Mouse (Mus musculus) midbrain, embryonic 11.5 days (tissue): ENCODE results near the gene Hist1h4b. TPM values are rescaled to one million over a fixed set of nuclear protein-coding genes. Genes with fewer than 3 reads are reported as not detected.

Experiments
- ATAC-seq: fragments of 200-750 bp; cut with Nextera tagmentation; 2 replicates; pipeline ENCODE4 v1.8.0; 2017; ENCODE audit warnings: moderate TSS enrichment, moderate library complexity; ENCODE audit not compliant: low FRiP score
- DNase-seq: peaks from one replicate; pipeline ENCODE4 v3.0.0; 2015; ENCODE audit warnings: low spot score; ENCODE audit errors: missing footprints
- H3K27ac ChIP-seq: fragments of 300-500 bp; sonication (generic); 2 replicates; pipeline ENCODE4 v1.5.1; 2014; ENCODE audit warnings: low read depth, low read length
- H3K27me3 ChIP-seq: fragments of 300-500 bp; sonication (generic); 2 replicates; pipeline ENCODE4 v1.6.1; 2014; ENCODE audit warnings: mild to moderate bottlenecking, low read length, moderate library complexity, mixed read lengths; ENCODE audit not compliant: control insufficient read depth, insufficient read depth
- H3K36me3 ChIP-seq: fragments of 300-500 bp; sonication (generic); 2 replicates; pipeline ENCODE4 v1.6.1; 2014; ENCODE audit warnings: mild to moderate bottlenecking, low read length, moderate library complexity, mixed read lengths; ENCODE audit not compliant: control insufficient read depth, insufficient read depth
- H3K4me1 ChIP-seq: fragments of 300-500 bp; sonication (generic); 2 replicates; pipeline ENCODE4 v1.6.1; 2014; ENCODE audit warnings: low read length; ENCODE audit not compliant: control insufficient read depth, insufficient read depth
- H3K4me2 ChIP-seq: fragments of 300-500 bp; sonication (generic); 2 replicates; pipeline ENCODE4 v1.6.1; 2014; ENCODE audit warnings: mild to moderate bottlenecking, moderate library complexity
- H3K4me3 ChIP-seq: fragments of 300-500 bp; sonication (generic); 2 replicates; pipeline ENCODE4 v1.5.1; 2014; ENCODE audit warnings: low read depth, low read length
- H3K9ac ChIP-seq: fragments of 300-500 bp; sonication (generic); 2 replicates; pipeline ENCODE4 v1.6.1; 2014; ENCODE audit warnings: low read length
- H3K9me3 ChIP-seq: fragments of 300-500 bp; sonication (generic); 2 replicates; pipeline ENCODE4 v1.6.1; 2016; ENCODE audit warnings: low read length; ENCODE audit not compliant: control insufficient read depth
- WGBS: fragments of 180-500 bp; shearing (Covaris S2); extraction: QIAGEN DNeasy Blood & Tissue Kit; methylation state at CpG from one replicate; pipeline ENCODE4 v1.1.7; 2014; 5-methylcytosine and 5-hydroxymethylcytosine counted together
- polyA plus RNA-seq: library from polyadenylated mRNA; unstranded; fragments of >200 nt; fragmentation: Nextera tagmentation; extraction: Ambion mirVana; gene quantifications from 2 replicates; pipeline ENCODE4 v1.2.1, GENCODE M21; 2014

Gene Hist1h4b
- polyA plus RNA-seq, 1 experiment from 2014 or later = 3.9 TPM

DNA sequence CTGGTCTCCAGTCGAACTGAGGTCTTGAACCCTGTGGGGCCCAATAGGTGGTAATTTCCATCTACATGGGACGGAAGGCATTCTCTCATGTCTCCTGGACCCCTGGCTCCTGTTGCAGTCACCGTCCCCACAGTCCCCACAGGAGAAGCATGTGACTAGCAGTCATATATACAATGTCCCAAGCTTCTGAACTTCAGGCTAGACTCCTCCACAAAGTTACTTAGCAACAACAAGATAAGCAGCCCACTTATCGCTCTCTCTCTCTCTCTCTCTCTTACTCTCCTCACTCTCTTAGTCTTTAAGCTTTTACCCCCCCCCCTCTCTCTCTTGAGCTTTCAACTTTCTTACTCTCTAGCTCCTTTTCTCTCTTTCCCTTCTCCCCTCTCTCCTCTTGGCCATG lies 32.6 kb upstream of the Hist1h4b start:
- ATAC-seq = no peak

DNA sequence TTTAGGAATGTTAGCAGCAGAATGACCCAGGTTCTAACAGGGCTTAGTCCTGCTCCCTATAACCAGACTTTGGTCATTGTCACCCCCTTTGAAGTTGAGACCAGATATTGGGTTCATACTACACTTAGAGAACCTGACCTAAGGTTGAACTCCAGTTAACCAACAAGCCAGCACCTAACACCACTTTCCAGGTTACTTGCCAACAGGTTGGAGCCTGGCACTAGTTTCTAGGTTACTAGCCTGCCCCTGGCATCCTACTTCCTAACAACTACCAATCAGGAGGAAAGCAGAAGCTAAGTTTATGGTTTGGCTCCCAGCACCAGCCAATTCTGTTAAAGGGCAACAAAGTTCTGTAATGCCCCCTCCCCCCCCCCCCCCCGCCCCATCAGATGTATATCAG lies 31.6 kb upstream of the Hist1h4b start:
- H3K27ac ChIP-seq = no peak overlapping the region
- no peaks in the 10 kb centered on the region for H3K27me3 ChIP-seq
- no peaks in the 10 kb centered on the region for H3K4me1 ChIP-seq
- no peak overlapping the region for H3K4me3 ChIP-seq
- no peak overlapping the region for H3K4me2 ChIP-seq
- 33% methylated on average over 1 of the region's 1 CpGs for WGBS
- no peak overlapping the region for H3K9ac ChIP-seq
- no peaks in the 10 kb centered on the region for H3K36me3 ChIP-seq
- H3K9me3 ChIP-seq = no peaks in the 10 kb centered on the region
- no peak for DNase-seq
- ATAC-seq = no peak

More for the DNA sequence above, 32.6 kb upstream of the Hist1h4b start:
- H3K4me2 ChIP-seq = no peak overlapping the region
- H3K9me3 ChIP-seq = no peaks in the 10 kb centered on the region
- no peaks in the 10 kb centered on the region for H3K27me3 ChIP-seq
- no peak for DNase-seq
- no peak overlapping the region for H3K27ac ChIP-seq
- H3K4me3 ChIP-seq = no peak overlapping the region
- H3K9ac ChIP-seq = no peak overlapping the region
- H3K4me1 ChIP-seq = no peaks in the 10 kb centered on the region
- no peaks in the 10 kb centered on the region for H3K36me3 ChIP-seq
- WGBS = 87% methylated on average over 4 of the region's 4 CpGs

DNA sequence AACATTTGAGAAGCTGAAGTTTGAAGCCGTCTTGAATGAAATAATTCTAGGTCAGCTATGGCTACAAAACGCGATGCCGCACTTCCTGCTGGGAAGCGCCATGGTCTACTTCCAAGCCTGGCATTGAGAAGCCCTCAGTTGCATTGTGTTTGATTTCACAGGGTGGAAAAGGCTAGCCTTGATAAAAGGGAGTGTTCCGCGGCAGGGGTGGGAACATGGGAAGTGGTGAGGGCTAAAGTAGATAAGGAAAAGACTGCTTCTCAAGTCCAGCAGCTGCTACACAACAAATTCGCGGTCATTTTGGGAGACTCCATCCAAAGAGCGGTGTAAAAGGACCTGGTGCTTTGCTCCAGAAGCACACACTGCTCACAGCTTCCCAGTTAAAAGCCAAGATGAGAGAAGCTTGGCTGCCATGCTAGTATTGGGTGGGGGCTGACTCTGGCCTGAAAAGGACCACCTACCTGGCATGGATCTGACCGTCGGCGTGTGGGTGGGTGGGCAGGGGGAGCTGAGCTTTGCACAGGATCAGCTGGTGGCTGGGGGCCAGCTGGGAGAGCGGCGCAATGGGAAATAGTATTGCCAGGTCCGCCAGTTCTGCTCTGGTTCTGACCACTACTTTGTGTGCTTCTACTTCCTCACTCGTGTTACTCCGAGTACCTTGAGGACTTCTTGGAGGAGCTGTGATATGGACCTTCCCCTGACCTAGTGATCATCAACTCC lies 28.2 kb upstream of the Hist1h4b start:
- Histone ChIP-seq H3K9ac (no peak overlapping the region), H3K27me3 (no peaks in the 10 kb centered on the region), H3K27ac (no peak overlapping the region), H3K9me3 (no peaks in the 10 kb centered on the region), H3K4me3 (no peak overlapping the region), H3K4me1 (no peaks in the 10 kb centered on the region), H3K4me2 (no peak overlapping the region), H3K36me3 (no peaks in the 10 kb centered on the region)
- no peak for ATAC-seq
- 88% methylated on average over 18 of the region's 18 CpGs for WGBS
- no peak for DNase-seq

DNA sequence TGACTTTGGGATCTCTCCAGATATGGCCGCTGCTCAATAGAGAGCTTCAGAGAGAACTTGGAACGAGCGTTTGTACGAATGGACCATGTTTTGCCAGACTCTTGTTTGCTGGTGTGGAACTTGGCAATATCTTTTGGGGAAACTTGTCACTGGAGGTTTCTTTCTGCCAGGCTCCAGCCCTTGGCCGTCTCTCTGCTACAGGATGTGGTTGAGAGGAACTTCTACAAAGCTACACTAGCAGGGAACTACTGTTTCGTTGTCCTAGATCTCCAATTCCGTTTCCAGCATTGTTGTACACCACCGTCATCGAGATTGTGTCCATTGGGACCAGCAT lies 27.7 kb upstream of the Hist1h4b start:
- H3K9me3 ChIP-seq = no peaks in the 10 kb centered on the region
- 91% methylated on average over 9 of the region's 9 CpGs for WGBS

DNA sequence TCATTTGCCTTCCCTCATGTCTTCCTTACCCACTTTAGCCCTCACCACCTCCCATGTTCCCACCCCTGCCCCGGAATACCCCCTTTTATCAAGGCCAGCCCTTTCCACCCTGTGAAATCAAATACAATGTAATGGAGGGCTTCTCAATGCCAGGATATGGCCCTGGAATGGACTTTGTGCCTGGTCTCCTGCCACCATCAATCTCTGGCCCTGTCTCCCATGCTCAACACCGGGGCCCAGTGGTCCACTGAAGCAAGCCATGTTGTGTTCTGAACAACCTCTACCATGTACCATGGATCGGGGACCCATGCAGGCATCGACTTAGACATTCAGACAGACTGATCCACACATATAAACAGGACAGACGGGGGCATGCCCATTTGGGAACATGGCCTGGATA lies 27.1 kb upstream of the Hist1h4b start:
- DNase-seq = no peak
- WGBS = 89% methylated on average over 5 of the region's 5 CpGs
- Histone ChIP-seq H3K36me3 (no peaks in the 10 kb centered on the region), H3K27me3 (no peaks in the 10 kb centered on the region), H3K4me1 (no peaks in the 10 kb centered on the region), H3K27ac (no peak overlapping the region), H3K4me2 (no peak overlapping the region), H3K9me3 (no peaks in the 10 kb centered on the region), H3K9ac (no peak overlapping the region), H3K4me3 (no peak overlapping the region)
- ATAC-seq = no peak

More for the DNA sequence above, 27.7 kb upstream of the Hist1h4b start:
- H3K4me2 ChIP-seq = no peak overlapping the region
- no peak for DNase-seq
- H3K4me1 ChIP-seq = no peaks in the 10 kb centered on the region
- no peak overlapping the region for H3K9ac ChIP-seq
- H3K4me3 ChIP-seq = no peak overlapping the region
- no peaks in the 10 kb centered on the region for H3K36me3 ChIP-seq
- no peaks in the 10 kb centered on the region for H3K27me3 ChIP-seq
- ATAC-seq = no peak
- no peak overlapping the region for H3K27ac ChIP-seq

DNA sequence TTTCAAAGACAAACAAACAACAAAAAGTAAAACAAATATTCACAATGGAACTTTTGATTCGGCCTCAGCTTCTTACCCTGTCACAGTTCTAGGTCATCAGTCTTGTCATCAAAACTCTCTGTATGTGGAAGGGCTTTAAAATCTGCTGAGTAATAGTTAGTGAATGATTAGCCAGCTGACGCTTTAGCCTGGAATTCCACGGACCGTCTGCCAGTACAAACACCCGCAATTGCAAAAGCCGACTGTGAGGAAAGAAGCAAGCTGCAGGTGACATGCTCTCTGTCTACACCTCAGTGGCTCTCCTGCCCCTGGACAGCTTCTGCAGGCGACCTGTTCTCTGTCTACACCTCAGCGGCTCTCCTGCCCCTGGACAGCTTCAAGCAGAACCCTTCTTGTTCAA lies 26.3 kb upstream of the Hist1h4b start:
- Histone ChIP-seq H3K27ac (no peak overlapping the region), H3K4me3 (no peak overlapping the region), H3K27me3 (no peaks in the 10 kb centered on the region), H3K9ac (no peak overlapping the region), H3K4me2 (no peak overlapping the region), H3K4me1 (no peaks in the 10 kb centered on the region), H3K9me3 (no peaks in the 10 kb centered on the region), H3K36me3 (no peaks in the 10 kb centered on the region)
- WGBS = 64% methylated on average over 8 of the region's 8 CpGs
- ATAC-seq = no peak
- no peak for DNase-seq

DNA sequence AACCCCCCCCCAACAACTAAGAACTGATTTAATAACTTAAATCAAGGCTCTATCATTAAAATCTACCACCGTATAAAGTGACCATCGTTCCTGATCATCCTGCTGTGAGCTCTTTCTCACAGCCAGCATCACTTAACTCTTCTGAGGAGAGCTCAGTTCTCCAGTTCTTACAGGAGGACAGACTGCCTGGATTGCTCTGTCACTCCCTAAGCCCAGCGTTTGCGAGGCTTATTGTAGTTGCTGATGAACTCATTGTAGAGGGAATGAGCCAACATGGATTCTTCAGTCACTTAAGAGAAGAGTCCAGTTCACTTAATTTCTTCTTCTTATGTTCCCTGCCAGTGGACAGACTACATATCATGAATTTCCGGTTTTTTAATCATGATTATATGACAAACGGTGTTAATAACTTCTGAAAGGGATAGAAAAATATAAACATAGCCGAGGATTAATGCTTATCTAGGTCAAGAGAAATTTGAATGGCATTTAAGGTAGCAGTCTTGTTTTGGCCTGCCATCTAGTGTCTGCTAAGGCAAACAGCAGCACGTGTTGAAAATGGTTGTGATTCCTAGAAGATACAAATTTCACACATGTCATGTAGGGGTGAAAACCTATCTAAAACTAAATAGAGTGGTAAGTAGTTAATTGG lies 24.5 kb upstream of the Hist1h4b start:
- no peaks in the 10 kb centered on the region for H3K4me1 ChIP-seq
- H3K9ac ChIP-seq = no peak overlapping the region
- DNase-seq (peak; percentile 84), ATAC-seq (no peak)
- H3K27me3 ChIP-seq = no peaks in the 10 kb centered on the region
- no peak overlapping the region for H3K4me2 ChIP-seq
- no peaks in the 10 kb centered on the region for H3K9me3 ChIP-seq
- H3K4me3 ChIP-seq = no peak overlapping the region
- H3K27ac ChIP-seq = no peak overlapping the region
- no peaks in the 10 kb centered on the region for H3K36me3 ChIP-seq
- 29% methylated on average over 8 of the region's 8 CpGs for WGBS

DNA sequence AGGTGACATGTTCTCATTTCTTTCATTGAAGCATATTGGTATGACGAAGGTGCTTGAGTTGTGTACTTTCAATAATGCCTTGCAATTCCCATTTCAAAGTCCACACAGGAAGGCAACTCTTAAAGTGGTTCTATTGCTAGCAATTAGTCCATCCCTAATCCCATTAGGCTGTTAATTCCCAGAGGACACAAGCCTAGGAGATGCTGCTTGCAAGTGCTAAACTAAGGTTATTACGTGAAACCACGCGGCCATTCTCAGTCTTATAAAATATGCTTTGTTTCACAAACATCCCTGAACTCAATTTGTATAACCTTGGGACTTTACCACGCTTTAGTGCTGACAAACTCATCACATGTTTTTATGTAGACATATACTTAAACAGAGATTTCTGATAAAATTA lies 19.7 kb upstream of the Hist1h4b start:
- no peak overlapping the region for H3K4me2 ChIP-seq
- no peaks in the 10 kb centered on the region for H3K36me3 ChIP-seq
- no peak overlapping the region for H3K9ac ChIP-seq
- WGBS = 66% methylated on average over 5 of the region's 5 CpGs
- no peaks in the 10 kb centered on the region for H3K9me3 ChIP-seq
- no peak overlapping the region for H3K4me3 ChIP-seq
- peaks cover 13% of the 10 kb centered on the region for H3K4me1 ChIP-seq
- ATAC-seq = no peak
- H3K27ac ChIP-seq = no peak overlapping the region
- DNase-seq = no peak
- H3K27me3 ChIP-seq = no peaks in the 10 kb centered on the region

DNA sequence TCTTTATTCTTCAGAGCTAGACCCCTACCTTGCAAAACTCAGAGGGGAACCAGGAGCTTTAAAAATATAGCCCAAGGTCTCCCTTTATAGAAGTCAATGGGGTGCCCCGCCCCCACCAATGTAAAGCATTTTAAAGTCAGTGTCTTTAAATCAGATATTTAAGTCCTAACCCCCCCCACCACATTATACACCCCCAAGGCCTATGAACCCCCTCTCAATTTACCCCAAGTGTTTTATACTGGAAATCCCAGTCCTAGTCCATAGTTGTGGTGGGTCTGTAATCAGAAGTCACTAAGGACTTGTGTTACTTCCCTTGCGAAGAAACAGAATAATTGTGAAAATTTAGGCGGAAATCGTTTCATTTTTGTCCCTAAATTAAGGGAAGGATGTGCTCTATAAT lies 18.8 kb upstream of the Hist1h4b start:
- 22% methylated on average over 4 of the region's 4 CpGs for WGBS
- ATAC-seq (no peak), DNase-seq (no peak)
- H3K36me3 ChIP-seq = no peaks in the 10 kb centered on the region
- peak overlapping the region; percentile 81 for H3K9ac ChIP-seq
- H3K9me3 ChIP-seq = no peaks in the 10 kb centered on the region
- peak overlapping the region; percentile 93 for H3K4me2 ChIP-seq
- peak overlapping the region; percentile 98; the same call in 1 of the 2 replicates for H3K27ac ChIP-seq
- H3K4me3 ChIP-seq = peak overlapping the region; percentile 52; the same call in 1 of the 2 replicates
- peaks cover 13% of the 10 kb centered on the region for H3K4me1 ChIP-seq
- no peaks in the 10 kb centered on the region for H3K27me3 ChIP-seq
